Mouse (Mus musculus) myocyte (in vitro differentiated cells): ENCODE measurements around the gene Nudt7.

Experiments used
- CEBPB ChIP-seq: IDR thresholded peaks from 2 replicates; pipeline ENCODE4 v1.6.1; 2011; ENCODE audit warnings: mild to moderate bottlenecking, moderate library complexity; ENCODE audit not compliant: poor library complexity, insufficient read depth, severe bottlenecking
- E2F4 ChIP-seq: IDR thresholded peaks from one replicate; pipeline ENCODE4 v1.6.1; 2011; ENCODE audit warnings: mild to moderate bottlenecking, control low read depth, moderate library complexity; ENCODE audit not compliant: insufficient read depth
- MAX ChIP-seq: IDR thresholded peaks from one replicate; pipeline ENCODE4 v1.6.1; 2011; ENCODE audit warnings: low read depth, mild to moderate bottlenecking, control low read depth
- MYOD1 ChIP-seq, 3 experiments: IDR thresholded peaks; one replicate each; pipeline ENCODE4 v1.6.1; 2011; ENCODE audit warnings: control low read depth in 2 of 3, low read depth in 2 of 3, mild to moderate bottlenecking in 2 of 3, moderate library complexity in 1 of 3; ENCODE audit not compliant: insufficient read length in 2 of 3, control insufficient read depth in 1 of 3
- MYOG ChIP-seq, 3 experiments: IDR thresholded peaks; one replicate each; pipeline ENCODE4 v1.6.1; 2011; ENCODE audit warnings: control low read depth in 2 of 3, low read depth in 2 of 3, mild to moderate bottlenecking in 2 of 3; ENCODE audit not compliant: insufficient read length in 2 of 3, control insufficient read depth in 1 of 3, insufficient read depth in 1 of 3
- POLR2A ChIP-seq: IDR thresholded peaks from one replicate; pipeline ENCODE4 v1.6.1; 2011; ENCODE audit warnings: low read depth, mild to moderate bottlenecking, control low read depth, moderate library complexity; ENCODE audit not compliant: insufficient read length
- POLR2AphosphoS2 ChIP-seq: IDR thresholded peaks from one replicate; pipeline ENCODE4 v1.6.1; 2011; ENCODE audit warnings: low read depth, control low read depth; ENCODE audit not compliant: insufficient read length
- REST ChIP-seq: IDR thresholded peaks from one replicate; pipeline ENCODE4 v1.6.1; 2011; ENCODE audit warnings: mild to moderate bottlenecking, control low read depth, moderate library complexity; ENCODE audit not compliant: insufficient read depth, insufficient read length
- TCF3 ChIP-seq: IDR thresholded peaks from one replicate; pipeline ENCODE4 v1.6.1; 2011; ENCODE audit warnings: low read depth, control low read depth; ENCODE audit not compliant: insufficient read length
- USF1 ChIP-seq: IDR thresholded peaks from one replicate; pipeline ENCODE4 v1.6.1; 2011; ENCODE audit warnings: low read depth, mild to moderate bottlenecking, control low read depth, moderate library complexity

- no peak for TF ChIP-seq POLR2A
- no peak for TF ChIP-seq MYOG (IDR thresholded peaks at IDR 0.05; ENCODE audit: control insufficient read depth in 1 of 3, insufficient read depth in 1 of 3, insufficient read length in 2 of 3, low read depth in 2 of 3)
- TF ChIP-seq POLR2AphosphoS2: no peak
- no peak for TF ChIP-seq MYOD1 (IDR thresholded peaks at IDR 0.05; ENCODE audit: control insufficient read depth in 1 of 3, insufficient read length in 2 of 3, low read depth in 2 of 3)
- TF ChIP-seq MAX: no peak
- TF ChIP-seq E2F4: no peak
- no peak for TF ChIP-seq TCF3
- TF ChIP-seq CEBPB: no peak
- TF ChIP-seq USF1: no peak
- no peak for TF ChIP-seq REST
Observed at GRCm38 (mm10) chr8:114137181-114137580, 3.8 kb downstream of the Nudt7 start.
